Mouse (Mus musculus) embryo, embryonic 10 days (tissue): ENCODE measurements around the gene Enah.

Experiments used
- DNase-seq: peaks from one replicate; pipeline ENCODE4 v3.0.0-alpha.2; 2015; ENCODE audit warnings: low spot score

The Enah gene

GRCm38 (mm10) chr1:182019926-182020801 is at the start of gene Enah:
TSS of gene Enah (minus strand) at chr1:182019990.
- DNase-seq = peak; percentile 79

GRCm38 (mm10) chr1:182068136-182068535 is 48.3 kb upstream of the Enah start:
- no peak for DNase-seq

GRCm38 (mm10) chr1:182066527-182067465 is 47.0 kb upstream of the Enah start:
- DNase-seq = no peak

- no peak for DNase-seq
These were observed 43.9 kb upstream of the Enah start for GRCm38 (mm10) chr1:182063716-182064115.

DNA sequence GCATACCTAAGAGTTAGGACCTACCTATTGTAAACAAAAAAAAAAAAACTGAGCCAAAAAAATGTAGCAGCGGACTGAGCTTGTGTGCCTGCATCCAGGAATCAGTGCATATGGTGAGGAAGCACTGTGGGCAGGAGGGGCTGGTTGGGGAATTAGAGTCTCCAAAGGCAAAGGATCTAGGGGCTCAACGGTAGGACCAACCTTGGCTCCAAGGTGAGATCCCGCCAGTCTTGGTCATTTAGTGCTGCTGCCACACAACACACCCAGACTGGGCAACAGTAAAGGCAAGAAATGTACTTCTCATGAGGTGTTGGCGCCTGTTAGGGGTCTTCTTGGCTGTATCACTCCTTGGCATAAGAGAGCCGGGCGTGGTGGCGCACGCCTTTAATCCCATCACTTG is 43.0 kb upstream of the Enah start:
- DNase-seq = no peak

GRCm38 (mm10) chr1:182061203-182061602 is 41.4 kb upstream of the Enah start:
- no peak for DNase-seq

GRCm38 (mm10) chr1:182059806-182060205 is 40.0 kb upstream of the Enah start:
- no peak for DNase-seq

- no peak for DNase-seq
These were observed 38.2 kb upstream of the Enah start for GRCm38 (mm10) chr1:182057998-182058397.

GRCm38 (mm10) chr1:182055122-182055521 is 35.3 kb upstream of the Enah start:
- DNase-seq = peak; percentile 71

GRCm38 (mm10) chr1:182054651-182055050 is 34.9 kb upstream of the Enah start:
- DNase-seq = no peak

DNA sequence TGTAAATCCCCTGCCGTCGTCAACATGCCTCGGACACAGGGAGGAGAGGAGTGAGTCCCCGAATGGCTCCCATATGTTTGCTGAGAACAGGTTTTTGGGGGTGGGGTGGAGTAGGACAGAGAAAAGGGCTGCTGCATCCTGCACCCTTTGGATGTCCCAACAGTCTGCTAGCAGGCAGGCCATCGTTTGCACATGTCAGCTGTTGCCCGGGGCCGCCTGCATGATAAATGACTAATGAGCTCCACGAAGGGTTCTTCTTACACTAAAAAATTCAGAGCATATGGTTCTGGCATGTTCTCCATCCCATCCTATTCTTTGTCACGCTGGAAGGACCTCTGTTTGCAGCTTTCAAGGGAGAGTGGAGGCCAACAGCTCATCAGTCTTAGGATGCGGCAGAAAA is 33.2 kb upstream of the Enah start:
- peak; percentile 61 for DNase-seq

- no peak for DNase-seq
These were observed 32.6 kb upstream of the Enah start for GRCm38 (mm10) chr1:182052385-182052784.

DNA sequence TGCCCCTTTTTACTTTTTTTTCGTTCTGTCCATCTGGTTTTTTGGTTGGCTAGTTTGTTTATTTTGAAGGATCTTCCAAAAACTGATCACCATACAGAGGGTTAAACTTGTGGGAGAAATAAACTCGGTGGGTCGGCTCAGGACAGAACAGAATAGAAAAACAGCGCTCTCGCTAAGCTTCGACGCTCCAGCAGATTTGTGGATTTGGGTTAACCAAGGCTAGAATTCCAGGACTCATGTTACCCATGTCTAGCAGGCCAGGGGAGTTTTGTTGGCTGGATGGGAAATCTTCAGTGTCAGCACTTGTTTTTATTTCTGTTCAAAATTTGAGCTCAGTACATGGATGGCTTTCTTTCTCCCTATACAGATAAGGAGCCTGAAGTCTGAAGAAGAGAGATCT is 30.0 kb upstream of the Enah start:
- no peak for DNase-seq

GRCm38 (mm10) chr1:182048101-182048500 is 28.3 kb upstream of the Enah start:
- DNase-seq = no peak

- no peak for DNase-seq
These were observed 27.4 kb upstream of the Enah start for GRCm38 (mm10) chr1:182047016-182047690.

GRCm38 (mm10) chr1:182045208-182045607 is 25.4 kb upstream of the Enah start:
- no peak for DNase-seq

DNA sequence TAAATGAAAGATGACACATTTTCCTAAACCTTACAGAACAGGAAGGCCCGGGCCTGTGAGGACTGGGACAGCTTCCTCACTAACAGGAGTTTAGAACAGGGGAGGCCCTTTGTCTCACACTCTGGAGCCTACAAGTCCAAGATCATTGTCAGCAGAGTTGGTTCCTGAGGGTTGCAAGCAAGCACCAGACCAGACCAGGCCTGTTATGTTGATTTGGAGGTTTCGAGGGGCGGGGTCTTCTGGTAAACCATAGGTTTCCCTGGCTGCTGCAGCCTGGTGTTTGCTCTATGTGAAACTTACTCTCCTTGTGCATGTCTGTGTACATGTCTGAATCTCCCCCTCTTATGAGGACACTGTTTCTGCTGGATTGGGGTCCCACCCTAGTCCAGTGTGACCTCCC is 20.7 kb upstream of the Enah start:
- DNase-seq = no peak

DNA sequence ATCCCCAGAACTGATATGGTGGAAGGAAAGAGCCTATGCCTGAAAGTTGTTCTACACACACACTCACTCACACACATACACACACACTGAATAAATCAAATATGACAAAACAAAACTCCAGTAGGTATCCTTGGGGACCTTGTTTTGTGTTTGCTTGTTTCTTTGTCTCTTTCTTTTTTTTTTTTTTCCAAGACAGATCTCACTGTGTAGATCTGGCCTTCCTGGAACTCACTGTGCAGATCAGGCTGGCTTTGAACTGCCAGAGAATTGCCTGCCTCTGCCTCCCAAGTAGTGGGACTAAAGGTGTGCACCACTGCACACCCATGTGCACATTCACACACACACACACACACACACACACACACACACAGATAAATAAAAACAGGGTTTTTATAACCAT is 12.0 kb upstream of the Enah start:
- DNase-seq = no peak

DNA sequence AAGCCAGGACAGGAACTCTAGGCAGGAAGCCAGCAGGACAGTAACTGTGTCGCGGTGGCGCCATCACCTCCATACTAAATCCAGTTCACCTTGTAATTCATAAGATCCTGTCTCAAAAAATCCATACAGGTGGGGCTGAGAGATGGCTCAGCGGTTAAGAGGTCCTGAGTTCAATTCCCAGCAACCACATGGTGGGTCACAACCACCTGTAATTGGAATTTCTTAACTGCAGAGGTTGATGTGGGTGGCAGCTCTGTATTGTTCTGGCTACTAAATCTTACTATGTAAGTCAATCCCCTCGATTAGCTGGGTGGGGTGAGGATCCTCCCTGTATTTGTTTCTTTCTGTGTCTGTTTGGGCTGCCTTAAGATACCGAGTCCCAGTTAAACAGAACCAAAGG is 11.3 kb upstream of the Enah start:
- DNase-seq = no peak

DNA sequence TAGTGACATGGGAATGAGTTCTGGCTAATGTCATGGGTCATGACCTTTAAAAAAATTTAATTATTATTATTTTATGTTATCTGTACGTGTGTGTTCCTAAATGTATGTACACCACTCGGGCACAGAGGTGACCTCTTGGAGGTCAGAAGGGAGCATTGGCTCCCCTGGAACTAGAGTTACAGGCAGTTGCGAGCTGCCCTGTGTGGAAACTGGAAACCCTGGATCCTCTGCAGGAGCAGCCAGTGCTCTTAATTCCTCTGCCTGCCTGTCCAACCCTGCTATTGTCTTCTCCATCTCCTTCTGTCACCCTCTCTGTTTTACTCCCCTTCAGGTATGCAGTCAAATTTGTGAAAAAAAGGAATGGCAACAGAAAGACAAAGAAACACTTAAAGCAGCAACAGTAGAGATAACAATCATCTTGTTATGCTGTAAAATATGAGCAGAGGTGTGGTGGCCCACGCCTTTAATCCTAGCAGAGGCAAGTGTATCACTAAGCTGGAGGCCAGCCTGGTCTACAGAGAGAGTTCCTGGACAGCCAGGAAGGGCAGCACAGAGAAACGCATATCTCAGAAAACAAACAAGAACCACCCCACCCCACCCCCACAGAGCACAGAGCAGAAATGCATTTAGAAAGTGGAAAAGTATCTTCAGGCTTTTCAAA is 10.3 kb upstream of the Enah start:
- DNase-seq = no peak
